Mouse (Mus musculus): ENCODE measurements at regions not wholly inside any gene's neighbourhood (a gene's known extent, or its start where the extent isn't known, plus 50 kb on each side); places are given as distances from the start of the nearest gene placed in this dataset.

GRCm38 (mm10) chr3:120898931-120899330 is 272.6 kb downstream of the Rwdd3 start:
- no peak for DNase-seq (ENCODE audit: low read depth, low spot score)

DNA sequence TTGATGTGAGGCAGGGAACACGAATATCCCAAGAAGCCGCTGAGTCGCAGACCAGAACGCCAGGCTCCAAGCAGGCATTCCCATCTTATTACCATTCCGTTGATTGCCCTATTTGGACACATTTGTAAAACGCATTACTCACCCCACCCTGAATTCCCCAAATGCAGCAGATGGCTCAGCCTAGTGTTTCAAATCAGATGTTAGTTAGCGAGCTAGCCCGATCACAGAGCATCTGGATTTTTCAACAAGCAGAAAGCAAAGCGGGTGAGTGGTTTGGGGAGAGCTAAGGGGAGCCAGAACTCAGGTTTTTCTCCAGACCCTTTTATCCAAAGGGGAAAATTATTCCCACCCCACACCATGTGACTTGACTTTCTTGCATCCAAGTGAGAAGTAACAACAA is 273.2 kb downstream of the Rwdd3 start:
- no peak for DNase-seq (ENCODE audit: low read depth, low spot score)

DNA sequence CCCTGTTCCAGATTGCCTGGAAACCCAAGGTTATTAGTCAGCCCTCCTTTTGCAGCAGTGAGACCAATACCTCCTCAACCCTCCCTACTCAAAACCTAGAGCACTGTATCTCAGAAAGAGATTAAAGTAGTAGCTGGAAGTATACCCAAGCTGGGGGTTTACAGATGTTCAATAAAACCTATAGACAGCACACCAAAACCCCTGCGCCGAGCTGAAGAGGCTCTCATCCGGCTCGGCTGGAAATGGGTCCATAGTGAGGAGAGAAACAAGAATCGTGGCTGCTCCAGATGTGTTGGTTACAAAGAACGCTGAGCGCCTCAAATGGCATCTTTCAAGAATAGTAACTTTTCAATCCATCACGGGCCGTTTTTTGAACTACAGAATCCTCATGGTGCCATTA is 273.7 kb downstream of the Rwdd3 start:
- no peak for DNase-seq (ENCODE audit: low read depth, low spot score)

- DNase-seq (ENCODE audit: low read depth, low spot score), result no peak
Observed at GRCm38 (mm10) chr3:120897221-120897620, 274.3 kb downstream of the Rwdd3 start.

DNA sequence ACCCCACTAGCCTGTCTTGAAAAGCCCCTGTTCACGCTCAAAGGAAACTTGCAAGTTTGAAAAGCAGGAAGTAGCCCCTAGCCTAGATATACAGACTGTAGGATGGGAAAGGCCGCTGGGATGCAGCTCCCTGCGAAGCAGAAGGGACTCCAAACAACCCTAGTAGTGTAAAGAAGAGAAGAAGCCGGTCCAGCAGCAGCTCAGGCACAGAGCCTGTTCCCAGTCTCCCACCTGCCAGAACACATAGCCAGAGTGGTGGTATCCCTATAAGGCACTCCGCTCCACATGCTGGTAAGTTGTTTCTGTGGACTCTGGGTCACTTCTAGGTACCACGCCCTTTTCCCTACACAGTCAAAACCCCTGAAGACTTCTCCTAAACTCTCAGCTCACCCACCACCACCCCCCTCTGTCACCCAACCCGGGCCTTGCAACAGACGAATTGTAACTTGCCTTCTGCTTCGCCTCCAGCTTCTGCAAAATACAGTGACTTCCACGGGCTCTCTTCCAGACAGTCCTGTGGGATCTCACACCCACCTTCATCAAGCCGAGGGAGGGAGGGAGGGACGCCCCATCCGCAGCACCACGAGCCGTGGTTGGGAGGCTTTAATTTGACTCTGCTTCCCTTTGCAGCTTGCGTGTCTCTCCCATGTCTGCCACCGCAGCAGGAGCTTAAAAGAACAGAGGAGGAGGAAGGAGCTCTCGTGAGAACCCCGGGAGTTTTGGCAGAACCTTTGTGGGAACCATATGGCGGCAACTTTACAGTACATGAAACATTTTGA is 285.2 kb downstream of the Rwdd3 start:
- DNase-seq (ENCODE audit: low read depth, low spot score), result no peak

DNA sequence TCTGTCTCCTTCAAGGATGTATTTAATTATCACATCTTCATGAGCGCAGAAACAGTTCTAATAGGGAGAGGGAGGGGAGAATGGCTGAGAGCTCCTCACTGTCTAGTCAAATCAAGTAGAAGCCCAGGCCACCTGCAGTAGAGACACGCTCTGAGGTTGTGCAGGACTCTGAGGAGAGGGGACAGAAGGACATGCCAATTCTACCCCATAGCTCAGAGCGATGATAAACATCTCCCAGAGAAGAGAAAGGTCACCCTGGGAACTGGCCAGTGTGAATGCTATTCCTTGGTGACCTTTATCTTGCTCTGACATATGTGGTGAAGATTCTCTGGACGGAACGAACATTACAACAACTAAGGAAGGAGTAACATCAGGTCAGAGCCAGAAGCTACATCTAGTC is 286.1 kb downstream of the Rwdd3 start:
- no peak for DNase-seq (ENCODE audit: low read depth, low spot score)

GRCm38 (mm10) chr3:120884189-120884588 is 287.3 kb downstream of the Rwdd3 start:
- DNase-seq (ENCODE audit: low read depth, low spot score), result no peak

DNA sequence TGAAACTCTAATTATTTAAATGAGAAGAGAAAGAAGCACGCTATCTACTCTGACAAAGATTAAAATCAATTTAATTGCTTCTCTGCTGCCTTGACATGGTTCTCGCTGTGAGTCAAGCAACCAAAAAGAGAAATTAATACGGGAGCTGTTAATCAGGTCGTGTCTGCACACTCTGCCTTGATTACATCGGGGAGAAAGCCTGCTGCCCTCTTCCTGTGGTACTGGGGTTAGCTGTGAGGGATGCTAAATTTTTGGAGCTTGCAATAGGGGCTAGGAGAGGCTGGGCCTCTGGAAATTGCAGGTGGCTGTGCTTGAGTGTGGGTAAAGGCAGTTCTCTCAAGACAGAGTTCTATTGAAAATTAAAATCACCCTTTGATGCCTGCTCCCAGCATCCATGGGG is 287.8 kb downstream of the Rwdd3 start:
- DNase-seq (ENCODE audit: low read depth, low spot score), result no peak

- no peak for DNase-seq (ENCODE audit: low read depth, low spot score)
Observed at GRCm38 (mm10) chr3:120879409-120879808, 292.1 kb downstream of the Rwdd3 start.

DNA sequence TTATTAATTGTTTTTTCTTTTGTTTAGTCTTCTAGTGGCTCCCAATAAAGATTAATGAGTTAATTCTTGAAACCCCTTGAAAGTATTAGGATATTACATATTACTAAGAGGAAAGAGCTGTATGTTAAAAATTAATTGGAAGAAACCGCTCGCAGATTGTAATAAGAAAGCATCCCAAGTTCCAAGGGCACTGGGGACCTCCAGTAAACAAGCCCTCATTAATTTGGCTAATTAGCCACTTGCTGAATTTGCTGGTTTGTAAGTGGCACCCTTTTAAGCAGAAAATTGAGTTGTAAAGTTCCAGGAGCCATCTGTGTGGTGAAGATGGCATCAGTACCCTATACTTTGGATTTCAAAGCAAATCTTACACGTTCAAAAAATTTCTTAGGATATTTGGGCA is 295.8 kb downstream of the Rwdd3 start:
- DNase-seq (ENCODE audit: low read depth, low spot score), result no peak

- no peak for DNase-seq (ENCODE audit: low read depth, low spot score)
Observed at GRCm38 (mm10) chr3:120865036-120865435, 306.5 kb downstream of the Rwdd3 start.

GRCm38 (mm10) chr3:120861641-120862040 is 309.9 kb downstream of the Rwdd3 start:
- DNase-seq (ENCODE audit: low read depth, low spot score), result no peak

DNA sequence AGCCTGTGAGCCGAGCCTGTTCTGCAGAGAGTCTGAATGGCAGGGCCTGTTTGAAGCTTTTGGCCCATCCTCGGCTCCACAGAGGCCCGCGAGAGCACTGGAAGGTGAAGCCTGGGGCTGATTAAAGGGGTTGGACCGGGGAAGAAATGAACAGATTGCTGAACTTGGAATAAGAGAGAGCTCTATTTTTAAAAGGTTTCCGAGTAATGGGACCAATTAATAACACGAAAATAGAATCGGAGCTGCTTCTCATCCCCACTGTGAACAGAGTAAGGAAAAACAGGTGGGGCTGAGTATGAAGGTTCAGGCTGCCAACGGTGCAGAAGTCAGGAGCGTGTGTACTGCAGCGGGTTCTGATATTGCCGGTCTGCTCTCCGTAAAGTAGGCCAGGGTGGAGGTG is 313.2 kb downstream of the Rwdd3 start:
- DNase-seq (ENCODE audit: low read depth, low spot score), result no peak

DNA sequence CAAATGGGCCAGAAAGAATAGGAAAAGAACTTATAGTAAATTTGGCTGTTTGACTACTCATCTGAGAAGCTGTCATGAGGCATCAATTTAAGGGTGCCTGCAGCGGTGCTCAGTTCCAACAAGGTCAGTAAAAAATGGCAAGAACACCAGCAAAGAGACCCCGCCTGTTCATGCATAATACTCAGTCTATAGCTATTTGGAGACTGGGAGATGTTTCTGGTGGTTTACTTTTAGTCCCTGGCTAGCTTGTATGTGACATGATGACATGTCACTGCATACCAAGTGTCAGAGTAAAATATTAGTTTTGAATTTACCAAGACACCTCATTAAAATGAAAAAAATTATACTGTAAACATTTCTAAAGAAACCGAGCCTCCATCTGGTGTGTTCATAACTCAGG is 317.2 kb downstream of the Rwdd3 start:
- DNase-seq (ENCODE audit: low read depth, low spot score), result no peak

DNA sequence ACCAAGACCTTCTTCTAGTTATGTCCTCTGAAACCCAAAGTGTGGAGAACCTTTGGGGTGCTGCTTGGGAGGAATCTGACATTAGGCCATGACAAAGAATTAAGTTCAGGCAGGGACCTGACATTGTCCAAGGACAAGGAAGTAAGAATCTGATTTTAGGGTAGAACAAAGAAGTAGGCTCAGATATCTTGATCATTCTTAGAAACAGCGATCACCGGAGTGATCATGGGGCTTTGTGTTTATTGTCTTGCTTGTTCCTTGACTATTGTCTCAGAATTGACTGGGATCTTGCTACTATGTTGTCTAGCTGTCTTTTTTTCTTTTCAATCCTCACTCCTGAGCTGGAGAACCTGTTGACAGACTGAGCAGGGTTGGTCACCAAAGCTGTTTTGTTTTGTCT is 327.9 kb downstream of the Rwdd3 start:
- no peak for DNase-seq (ENCODE audit: low read depth, low spot score)

GRCm38 (mm10) chr3:120823536-120823935 is 348.0 kb downstream of the Rwdd3 start:
- DNase-seq (ENCODE audit: low read depth, low spot score), result no peak

- DNase-seq (ENCODE audit: low read depth, low spot score), result no peak
Observed at GRCm38 (mm10) chr3:120811901-120812300, 359.6 kb downstream of the Rwdd3 start.

DNA sequence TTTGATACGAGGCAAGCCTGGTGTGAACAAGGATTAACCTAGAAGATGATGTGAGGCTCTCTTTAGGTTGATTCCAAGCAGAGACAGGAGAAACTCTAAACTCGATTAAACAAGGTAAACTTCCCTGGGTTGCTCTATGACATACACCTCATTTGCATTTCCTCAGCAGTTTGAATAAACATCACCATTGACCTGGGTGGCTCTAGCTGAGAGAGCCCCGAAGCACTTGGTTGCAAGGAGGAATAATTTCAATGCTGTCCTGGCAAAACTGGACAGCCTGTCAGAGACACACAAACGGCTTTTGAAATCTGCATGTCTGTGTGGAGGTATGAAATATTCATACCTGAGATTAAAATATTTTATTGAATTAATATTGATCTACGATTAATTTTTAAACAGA is 361.0 kb downstream of the Rwdd3 start:
- DNase-seq (ENCODE audit: low read depth, low spot score), result no peak

- DNase-seq (ENCODE audit: low read depth, low spot score), result no peak
Observed at GRCm38 (mm10) chr3:120810048-120810447, 361.4 kb downstream of the Rwdd3 start.

DNA sequence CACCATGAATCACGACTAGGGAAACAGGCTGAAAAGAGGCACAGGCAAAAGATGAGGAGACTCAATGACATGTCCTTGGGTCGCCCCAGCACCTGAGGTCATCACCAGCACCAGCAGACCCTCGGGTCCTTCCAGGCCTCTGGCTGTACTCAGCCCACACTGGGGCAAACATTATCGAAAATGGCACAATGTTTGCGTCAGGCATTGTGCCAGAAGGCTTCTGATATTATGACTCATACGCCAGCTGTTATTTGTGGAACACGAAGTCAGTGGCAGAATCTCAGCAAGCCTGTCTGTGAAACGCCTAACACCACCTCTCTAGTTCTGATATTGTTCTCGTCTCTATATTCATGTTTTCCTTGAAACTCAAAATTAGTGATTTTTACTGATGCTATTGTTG is 384.8 kb downstream of the Rwdd3 start:
- no peak for DNase-seq (ENCODE audit: low read depth, low spot score)

DNA sequence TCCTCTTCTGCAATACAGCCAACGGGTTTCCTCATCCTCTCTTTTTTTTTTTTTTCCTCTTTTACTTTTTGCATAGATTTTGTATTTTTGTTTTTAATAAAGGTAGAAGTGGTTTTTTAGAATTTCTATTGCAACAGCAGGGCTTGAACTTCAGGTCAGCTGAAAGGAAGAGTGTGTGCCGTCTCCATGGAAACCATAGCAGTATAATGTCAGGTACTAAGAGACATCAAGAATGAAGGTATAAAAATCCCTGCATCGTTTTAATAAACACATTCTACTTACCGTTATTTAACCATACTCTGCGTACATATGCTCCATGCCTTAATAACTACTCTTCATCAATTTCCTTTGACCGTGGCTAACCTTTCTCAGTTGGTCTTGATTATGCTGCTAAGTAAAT is 390.0 kb downstream of the Rwdd3 start:
- DNase-seq (ENCODE audit: low read depth, low spot score), result no peak

GRCm38 (mm10) chr3:120779091-120779490 is 392.4 kb downstream of the Rwdd3 start:
- no peak for DNase-seq (ENCODE audit: low read depth, low spot score)

DNA sequence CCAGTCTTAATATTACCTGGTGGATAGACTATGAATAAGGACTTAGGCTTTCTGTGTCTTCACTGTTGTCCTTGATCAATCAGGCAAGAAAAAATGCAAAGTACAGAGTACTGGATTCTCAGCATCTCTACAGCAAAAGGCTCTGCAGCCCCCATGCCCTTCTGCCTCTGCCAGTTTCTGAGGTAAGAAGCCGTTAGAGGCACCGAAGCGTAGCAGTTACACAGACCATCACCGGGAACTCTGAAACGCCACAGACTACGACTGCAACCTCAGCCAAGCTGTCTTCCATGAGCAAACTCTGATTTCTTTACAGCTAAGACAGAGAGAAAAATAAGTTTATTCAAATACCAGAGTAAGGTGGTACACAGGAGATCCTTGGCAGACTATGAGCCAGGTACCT is 396.5 kb downstream of the Rwdd3 start:
- no peak for DNase-seq (ENCODE audit: low read depth, low spot score)

DNA sequence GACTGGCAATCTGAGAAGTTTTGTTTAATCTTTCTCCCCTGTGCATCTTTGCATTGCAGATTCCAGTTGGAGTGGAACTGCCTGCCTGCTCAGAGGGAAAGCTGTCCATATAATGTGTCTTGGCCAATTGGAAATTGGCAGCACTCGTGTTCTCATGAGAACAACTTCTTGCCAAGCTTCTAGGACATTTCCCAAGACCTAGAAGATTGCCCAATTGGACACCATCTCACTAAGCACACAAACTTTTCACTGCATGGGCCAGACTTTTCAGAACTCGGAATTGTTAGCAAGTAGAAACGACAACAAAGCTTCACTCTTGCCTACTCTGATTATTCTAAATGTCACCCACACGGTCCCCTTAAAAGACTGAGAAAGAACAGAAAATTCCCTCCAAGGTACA is 409.8 kb downstream of the Rwdd3 start:
- no peak for DNase-seq (ENCODE audit: low read depth, low spot score)
